Mouse (Mus musculus): ENCODE measurements around the gene Eif4g3.

The Eif4g3 gene

GRCm38 (mm10) chr4:138147176-138147575 lies 154.4 kb downstream of the Eif4g3 start:
- DNase-seq (ENCODE audit: extremely low read depth, insufficient read length, low spot score) = no peak

- DNase-seq (ENCODE audit: extremely low read depth, insufficient read length, low spot score) = no peak
Measured at GRCm38 (mm10) chr4:138149977-138150376, 157.2 kb downstream of the Eif4g3 start.

GRCm38 (mm10) chr4:138151226-138151625 lies 158.4 kb downstream of the Eif4g3 start:
- DNase-seq (ENCODE audit: extremely low read depth, insufficient read length, low spot score) = no peak

GRCm38 (mm10) chr4:138153980-138154379 lies 161.2 kb downstream of the Eif4g3 start:
- peak; percentile 15 for DNase-seq (ENCODE audit: extremely low read depth, insufficient read length, low spot score)

GRCm38 (mm10) chr4:138160918-138161317 lies 168.1 kb downstream of the Eif4g3 start:
- no peak for DNase-seq (ENCODE audit: extremely low read depth, insufficient read length, low spot score)

- no peak for DNase-seq (ENCODE audit: extremely low read depth, insufficient read length, low spot score)
Measured at GRCm38 (mm10) chr4:138161550-138161949, 168.7 kb downstream of the Eif4g3 start.

- DNase-seq (ENCODE audit: extremely low read depth, insufficient read length, low spot score) = no peak
Measured at GRCm38 (mm10) chr4:138163836-138164235, 171.0 kb downstream of the Eif4g3 start.

- DNase-seq (ENCODE audit: extremely low read depth, insufficient read length, low spot score) = no peak
Measured at GRCm38 (mm10) chr4:138164860-138165259, 172.0 kb downstream of the Eif4g3 start.

- DNase-seq (ENCODE audit: extremely low read depth, insufficient read length, low spot score) = no peak
Measured at GRCm38 (mm10) chr4:138166519-138166918, 173.7 kb downstream of the Eif4g3 start.

GRCm38 (mm10) chr4:138168162-138168561 lies 175.3 kb downstream of the Eif4g3 start:
- DNase-seq (ENCODE audit: extremely low read depth, insufficient read length, low spot score) = no peak

GRCm38 (mm10) chr4:138169420-138169819 lies 176.6 kb downstream of the Eif4g3 start:
- no peak for DNase-seq (ENCODE audit: extremely low read depth, insufficient read length, low spot score)

GRCm38 (mm10) chr4:138172686-138173085 lies 179.9 kb downstream of the Eif4g3 start:
- no peak for DNase-seq (ENCODE audit: extremely low read depth, insufficient read length, low spot score)

GRCm38 (mm10) chr4:138179391-138179790 lies 186.6 kb downstream of the Eif4g3 start:
- DNase-seq (ENCODE audit: extremely low read depth, insufficient read length, low spot score) = no peak

- no peak for DNase-seq (ENCODE audit: extremely low read depth, insufficient read length, low spot score)
Measured at GRCm38 (mm10) chr4:138180719-138181118, 187.9 kb downstream of the Eif4g3 start.

GRCm38 (mm10) chr4:138184056-138184455 lies 191.2 kb downstream of the Eif4g3 start:
- DNase-seq (ENCODE audit: extremely low read depth, insufficient read length, low spot score) = no peak

- no peak for DNase-seq (ENCODE audit: extremely low read depth, insufficient read length, low spot score)
Measured at GRCm38 (mm10) chr4:138184573-138184981, 191.8 kb downstream of the Eif4g3 start.

GRCm38 (mm10) chr4:138185961-138186360 lies 193.1 kb downstream of the Eif4g3 start:
- DNase-seq (ENCODE audit: extremely low read depth, insufficient read length, low spot score) = no peak

- no peak for DNase-seq (ENCODE audit: extremely low read depth, insufficient read length, low spot score)
Measured at GRCm38 (mm10) chr4:138187995-138188394, 195.2 kb downstream of the Eif4g3 start.

- DNase-seq (ENCODE audit: extremely low read depth, insufficient read length, low spot score) = no peak
Measured at GRCm38 (mm10) chr4:138192561-138192960, 199.7 kb downstream of the Eif4g3 start.

GRCm38 (mm10) chr4:138200769-138201168 lies 207.9 kb downstream of the Eif4g3 start:
- no peak for DNase-seq (ENCODE audit: extremely low read depth, insufficient read length, low spot score)

- DNase-seq (ENCODE audit: extremely low read depth, insufficient read length, low spot score) = no peak
Measured at GRCm38 (mm10) chr4:138201696-138202095, 208.9 kb downstream of the Eif4g3 start.

GRCm38 (mm10) chr4:138210116-138210515 lies 217.3 kb downstream of the Eif4g3 start:
- DNase-seq (ENCODE audit: extremely low read depth, insufficient read length, low spot score) = no peak

GRCm38 (mm10) chr4:138213861-138214260 lies 221.0 kb downstream of the Eif4g3 start:
- peak; percentile 70 for DNase-seq (ENCODE audit: extremely low read depth, insufficient read length, low spot score)
